Mouse (Mus musculus): ENCODE measurements around the gene Rbm19.

DNA sequence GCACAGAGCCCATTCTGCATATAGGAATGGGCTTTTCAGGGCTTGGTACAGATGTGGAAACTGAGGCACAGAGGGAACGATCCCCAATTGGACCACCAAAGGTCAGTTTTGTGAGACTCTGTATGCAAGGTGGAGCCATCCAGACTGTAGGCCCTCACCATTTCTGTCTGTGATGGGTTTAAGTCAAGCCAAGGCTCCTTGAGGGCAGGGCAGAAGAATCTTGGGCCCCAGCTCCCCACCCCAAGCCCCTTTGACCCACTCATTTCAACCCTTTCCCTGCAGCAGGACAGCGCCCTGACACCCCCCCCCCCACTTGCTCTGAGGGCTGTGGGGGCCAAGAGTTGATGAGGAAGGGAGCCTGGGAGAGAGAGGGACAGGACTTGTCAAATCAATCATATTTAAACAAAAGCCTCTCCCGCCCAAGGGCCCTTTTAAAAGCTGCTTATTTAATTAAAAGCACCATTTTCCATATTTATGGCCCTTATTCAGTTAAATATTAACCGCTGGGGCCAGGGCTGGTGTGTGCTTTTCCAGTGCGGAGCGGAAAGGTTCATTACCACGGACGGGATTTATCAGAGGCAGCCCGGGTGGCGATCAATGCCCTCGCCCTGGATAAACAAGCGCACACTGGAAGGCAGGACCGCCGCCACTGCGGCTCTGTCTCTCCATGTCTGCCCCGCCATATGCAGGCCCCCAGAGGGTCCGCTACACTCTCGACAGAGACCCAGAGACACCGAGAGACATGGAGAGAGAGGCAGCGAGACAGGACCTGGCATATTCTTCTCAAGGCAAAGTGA lies 112.5 kb downstream of the Rbm19 start:
- no peak for TF ChIP-seq POLR2A (IDR thresholded peaks at IDR 0.05; ENCODE audit: borderline replicate concordance, extremely low read depth, insufficient read depth, insufficient read length, poor library complexity, severe bottlenecking)
- TF ChIP-seq CTCF (IDR thresholded peaks at IDR 0.05; ENCODE audit: borderline replicate concordance, extremely low read depth, insufficient read depth, insufficient read length), result no peak
